Mouse (Mus musculus): ENCODE measurements at regions not wholly inside any gene's neighbourhood (a gene's known extent, or its start where the extent isn't known, plus 50 kb on each side); places are given as distances from the start of the nearest gene placed in this dataset.
A peak's percentile ranks its signal among the peaks of the same experiment; 100 is the strongest.

- no peak for TF ChIP-seq POLR2A (IDR thresholded peaks at IDR 0.05; ENCODE audit: control insufficient read depth, extremely low read depth, insufficient read depth, low read length, poor library complexity)
- no peak for TF ChIP-seq CTCF (IDR thresholded peaks at IDR 0.05; ENCODE audit: borderline replicate concordance, control insufficient read depth, extremely low read depth, insufficient read depth, low read length, poor library complexity)
- DNase-seq = no peak
- Histone ChIP-seq H3K36me3 (ENCODE audit: control insufficient read depth, insufficient read depth, low read length) (no peaks in the 10 kb centered on the region), H3K27me3 (ENCODE audit: control insufficient read depth, insufficient read depth, low read length) (no peaks in the 10 kb centered on the region), H3K27ac (ENCODE audit: control insufficient read depth, insufficient read depth, low read length) (no peak overlapping the region), H3K4me3 (ENCODE audit: control insufficient read depth, insufficient read depth, low read length) (no peak overlapping the region), H3K4me1 (replicated peaks; ENCODE audit: control insufficient read depth, insufficient read depth, low read length) (peaks cover 43% of the 10 kb centered on the region)
- 15% methylated on average over 11 of the region's 11 CpGs for WGBS
Measured at GRCm38 (mm10) chr14:76673671-76674331, 117.1 kb upstream of the Serp2 start.

- TF ChIP-seq POLR2A (IDR thresholded peaks at IDR 0.05; ENCODE audit: control insufficient read depth, extremely low read depth, insufficient read depth, low read length, poor library complexity) (no peak), CTCF (IDR thresholded peaks at IDR 0.05; ENCODE audit: borderline replicate concordance, control insufficient read depth, extremely low read depth, insufficient read depth, low read length, poor library complexity) (no peak)
- H3K27ac ChIP-seq (ENCODE audit: control insufficient read depth, insufficient read depth, low read length) = no peak overlapping the region
- no peak for DNase-seq
- H3K4me1 ChIP-seq (replicated peaks; ENCODE audit: control insufficient read depth, insufficient read depth, low read length) = peaks cover 35% of the 10 kb centered on the region
- no peak overlapping the region for H3K4me3 ChIP-seq (ENCODE audit: control insufficient read depth, insufficient read depth, low read length)
- WGBS = 78% methylated on average over 6 of the region's 6 CpGs
- no peaks in the 10 kb centered on the region for H3K36me3 ChIP-seq (ENCODE audit: control insufficient read depth, insufficient read depth, low read length)
- H3K27me3 ChIP-seq (ENCODE audit: control insufficient read depth, insufficient read depth, low read length) = no peaks in the 10 kb centered on the region
Measured at GRCm38 (mm10) chr14:76672899-76673298, 116.2 kb upstream of the Serp2 start.

DNA sequence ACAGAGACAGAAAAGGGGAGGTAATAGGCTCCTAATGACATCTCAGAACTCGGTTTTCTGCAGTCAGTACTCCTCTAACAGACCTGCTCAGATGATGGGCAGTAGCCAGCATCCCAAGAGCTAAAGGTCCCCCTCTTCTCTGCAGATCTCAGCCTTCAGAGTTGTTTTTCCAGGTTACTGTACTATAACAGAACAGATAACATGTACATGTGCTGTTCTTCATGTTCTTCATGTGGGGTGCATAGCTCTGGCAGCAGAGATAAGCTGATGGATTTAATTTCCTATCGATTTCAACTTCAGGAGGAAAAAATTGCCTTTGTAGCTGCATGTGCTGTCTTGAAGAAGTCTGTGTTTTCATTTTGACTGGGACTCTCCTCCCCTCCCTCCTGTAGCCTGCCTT, 115.8 kb upstream of the Serp2 start:
- H3K27me3 ChIP-seq (ENCODE audit: control insufficient read depth, insufficient read depth, low read length) = no peaks in the 10 kb centered on the region
- H3K4me1 ChIP-seq (replicated peaks; ENCODE audit: control insufficient read depth, insufficient read depth, low read length) = peaks cover 30% of the 10 kb centered on the region
- WGBS = 76% methylated on average over 2 of the region's 2 CpGs
- no peak overlapping the region for H3K27ac ChIP-seq (ENCODE audit: control insufficient read depth, insufficient read depth, low read length)
- no peaks in the 10 kb centered on the region for H3K36me3 ChIP-seq (ENCODE audit: control insufficient read depth, insufficient read depth, low read length)
- no peak for DNase-seq
- no peak overlapping the region for H3K4me3 ChIP-seq (ENCODE audit: control insufficient read depth, insufficient read depth, low read length)
- TF ChIP-seq POLR2A (IDR thresholded peaks at IDR 0.05; ENCODE audit: control insufficient read depth, extremely low read depth, insufficient read depth, low read length, poor library complexity) = no peak
- no peak for TF ChIP-seq CTCF (IDR thresholded peaks at IDR 0.05; ENCODE audit: borderline replicate concordance, control insufficient read depth, extremely low read depth, insufficient read depth, low read length, poor library complexity)

GRCm38 (mm10) chr14:76671023-76671422, 114.3 kb upstream of the Serp2 start:
- Histone ChIP-seq H3K27ac (ENCODE audit: control insufficient read depth, insufficient read depth, low read length) (no peak overlapping the region), H3K27me3 (ENCODE audit: control insufficient read depth, insufficient read depth, low read length) (no peaks in the 10 kb centered on the region), H3K4me3 (ENCODE audit: control insufficient read depth, insufficient read depth, low read length) (no peak overlapping the region), H3K36me3 (ENCODE audit: control insufficient read depth, insufficient read depth, low read length) (no peaks in the 10 kb centered on the region), H3K4me1 (replicated peaks; ENCODE audit: control insufficient read depth, insufficient read depth, low read length) (peaks cover 30% of the 10 kb centered on the region)
- no peak for TF ChIP-seq CTCF (IDR thresholded peaks at IDR 0.05; ENCODE audit: borderline replicate concordance, control insufficient read depth, extremely low read depth, insufficient read depth, low read length, poor library complexity)
- TF ChIP-seq POLR2A (IDR thresholded peaks at IDR 0.05; ENCODE audit: control insufficient read depth, extremely low read depth, insufficient read depth, low read length, poor library complexity) = no peak
- WGBS = 91% methylated on average over 4 of the region's 4 CpGs
- DNase-seq = no peak

DNA sequence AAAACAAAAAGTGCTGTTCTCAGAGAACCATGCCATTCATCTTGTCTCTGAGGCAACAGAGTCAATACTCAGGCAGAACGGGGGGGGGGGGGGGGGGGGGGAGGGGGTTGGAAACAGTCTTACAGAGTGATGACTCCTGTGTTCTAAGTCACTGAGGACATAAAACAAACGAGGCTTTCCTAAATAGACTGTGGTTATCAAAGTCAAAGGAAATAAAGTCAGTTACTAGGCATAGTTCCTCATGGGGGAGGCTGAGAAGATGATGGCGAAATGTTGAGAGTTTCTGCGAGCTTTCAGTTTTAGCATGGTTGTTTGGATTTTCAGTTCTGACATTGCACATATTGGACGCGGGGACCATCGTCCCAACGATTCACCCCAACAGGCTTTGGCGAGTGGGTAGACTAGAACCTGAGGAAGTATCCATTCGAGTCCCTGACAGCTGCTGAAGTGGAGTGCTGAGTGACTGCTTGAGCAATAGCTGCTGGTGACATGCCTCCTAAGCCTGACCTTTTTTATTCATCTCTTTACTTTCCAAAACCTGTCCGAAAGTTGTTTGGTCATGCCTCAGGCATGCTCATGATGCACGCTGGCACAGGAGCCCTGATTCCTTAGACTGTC, 109.2 kb upstream of the Serp2 start:
- Histone ChIP-seq H3K36me3 (ENCODE audit: control insufficient read depth, insufficient read depth, low read length) (no peaks in the 10 kb centered on the region), H3K4me1 (replicated peaks; ENCODE audit: control insufficient read depth, insufficient read depth, low read length) (peaks cover 17% of the 10 kb centered on the region), H3K27me3 (ENCODE audit: control insufficient read depth, insufficient read depth, low read length) (no peaks in the 10 kb centered on the region), H3K4me3 (ENCODE audit: control insufficient read depth, insufficient read depth, low read length) (no peak overlapping the region), H3K27ac (ENCODE audit: control insufficient read depth, insufficient read depth, low read length) (peak overlapping the region; percentile 72)
- 19% methylated on average over 12 of the region's 12 CpGs for WGBS
- DNase-seq = no peak
- no peak for TF ChIP-seq POLR2A (IDR thresholded peaks at IDR 0.05; ENCODE audit: control insufficient read depth, extremely low read depth, insufficient read depth, low read length, poor library complexity)
- no peak for TF ChIP-seq CTCF (IDR thresholded peaks at IDR 0.05; ENCODE audit: borderline replicate concordance, control insufficient read depth, extremely low read depth, insufficient read depth, low read length, poor library complexity)

DNA sequence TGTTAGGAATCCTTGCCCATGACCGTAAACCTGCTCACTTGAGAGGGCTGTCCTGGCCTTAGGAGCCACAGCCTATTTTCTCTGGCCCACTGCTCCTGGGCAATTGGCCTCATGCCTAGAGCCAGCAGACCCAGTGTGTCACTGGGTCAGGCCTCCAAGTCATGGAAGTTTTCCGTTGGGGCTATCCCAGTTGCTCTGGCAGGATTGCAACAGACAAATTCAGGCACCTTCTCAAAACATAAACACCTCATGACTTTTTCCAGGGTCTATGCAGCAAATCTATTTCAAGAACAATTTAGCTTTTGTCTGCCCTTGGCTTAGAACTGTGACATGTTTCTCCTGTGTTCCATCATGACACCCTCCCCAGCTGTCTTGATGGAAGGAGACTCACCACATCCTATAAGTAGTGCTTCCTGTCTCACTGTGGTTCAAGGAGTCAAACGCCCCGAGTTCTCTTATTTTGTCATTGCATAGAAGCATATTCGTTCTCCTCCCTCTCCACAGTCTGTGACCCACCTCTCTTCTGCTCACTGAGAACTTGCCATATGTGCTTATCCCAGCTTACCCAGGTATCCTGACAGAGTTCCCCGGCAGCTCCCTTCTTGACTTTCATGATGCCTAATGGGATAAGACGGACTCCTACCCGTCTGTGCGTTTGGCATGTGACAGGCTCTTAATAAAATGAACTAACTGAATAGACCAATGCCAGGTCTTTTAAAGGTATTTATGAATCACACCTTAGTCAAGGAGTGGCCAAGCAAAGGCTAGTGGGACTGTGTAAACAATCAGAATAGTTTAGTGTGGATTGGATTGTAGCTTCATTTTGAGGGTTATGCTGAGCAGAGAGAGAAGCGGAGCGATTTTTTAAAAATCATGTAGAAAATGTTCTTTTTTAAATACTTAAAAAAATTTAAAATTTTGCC, 108.2 kb upstream of the Serp2 start:
- H3K27me3 ChIP-seq (ENCODE audit: control insufficient read depth, insufficient read depth, low read length) = no peaks in the 10 kb centered on the region
- no peak overlapping the region for H3K4me3 ChIP-seq (ENCODE audit: control insufficient read depth, insufficient read depth, low read length)
- no peak for DNase-seq
- peaks cover 22% of the 10 kb centered on the region for H3K4me1 ChIP-seq (replicated peaks; ENCODE audit: control insufficient read depth, insufficient read depth, low read length)
- H3K27ac ChIP-seq (ENCODE audit: control insufficient read depth, insufficient read depth, low read length) = peak overlapping the region; percentile 83
- 40% methylated on average over 11 of the region's 11 CpGs for WGBS
- no peaks in the 10 kb centered on the region for H3K36me3 ChIP-seq (ENCODE audit: control insufficient read depth, insufficient read depth, low read length)
- no peak for TF ChIP-seq POLR2A (IDR thresholded peaks at IDR 0.05; ENCODE audit: control insufficient read depth, extremely low read depth, insufficient read depth, low read length, poor library complexity)
- TF ChIP-seq CTCF (IDR thresholded peaks at IDR 0.05; ENCODE audit: borderline replicate concordance, control insufficient read depth, extremely low read depth, insufficient read depth, low read length, poor library complexity) = no peak

All from thymus, adult 2 months (tissue).